Mouse (Mus musculus) kidney, adult 10 weeks (tissue): Measurements from ENCODE around the gene Tmem263. TPM values are rescaled to one million over a fixed set of nuclear protein-coding genes. Genes with fewer than 3 reads are reported as not detected.

Experiments
- polyA plus RNA-seq: library from polyadenylated mRNA; stranded (reverse); fragments of 350-450 nt; fragmentation: Illumina TruSeq; extraction: RNeasy Lipid Tissue Mini Kit (QIAGEN cat#74804); gene quantifications from one replicate; pipeline ENCODE4 v1.2.3, GENCODE M21; 2014; ENCODE audit warnings: low read depth, low replicate concordance

The Tmem263 gene
- polyA plus RNA-seq: 18.7 TPM

DNA sequence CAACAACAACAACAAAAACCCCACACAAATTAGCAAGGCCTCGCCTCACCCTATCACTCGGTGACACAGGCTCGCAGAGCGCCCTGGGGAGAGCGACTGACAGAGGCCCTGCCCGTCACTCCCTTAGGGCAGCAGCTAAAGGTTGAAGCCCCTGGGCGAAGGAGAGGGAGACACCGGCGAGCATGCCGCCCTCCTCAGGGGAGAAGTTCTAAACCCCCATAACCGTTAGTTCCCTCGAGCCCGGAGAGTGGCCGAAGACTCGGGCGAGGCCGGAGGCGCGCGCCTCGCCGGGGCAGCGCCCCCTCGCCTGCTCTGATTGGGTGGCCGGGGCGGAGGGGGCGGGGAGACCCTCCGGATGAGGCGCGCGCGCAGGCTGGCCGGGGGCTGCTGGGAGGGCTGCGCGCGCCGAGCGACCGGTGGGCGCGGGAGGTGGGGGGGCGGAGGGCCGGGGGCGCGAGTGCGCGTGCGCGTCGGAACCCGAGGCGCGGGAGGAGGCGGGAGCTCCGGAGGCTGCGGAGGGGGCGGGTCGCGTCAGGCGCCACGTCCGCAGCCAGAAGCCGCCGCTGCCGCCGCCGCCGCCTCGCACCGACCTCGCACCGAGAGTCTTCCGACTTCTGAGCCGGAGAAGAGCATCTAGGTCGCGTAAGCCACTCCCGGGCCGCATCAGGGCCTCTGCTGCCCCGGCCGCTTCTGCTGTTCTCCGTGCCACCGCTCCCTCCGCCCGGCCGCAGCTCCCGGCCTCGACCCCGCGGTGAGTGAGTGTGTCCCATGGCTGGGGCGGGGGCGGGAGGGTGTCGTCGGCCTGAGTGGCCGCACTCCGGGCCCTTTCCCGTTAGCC is at the start of gene Tmem263, which contains the start of gene Fhl4:
Tmem263 (plus strand) TSS at position 381 of the 838 bp plus-strand sequence.
Fhl4 (minus strand) TSS at position 249 of the 838 bp plus-strand sequence.

DNA sequence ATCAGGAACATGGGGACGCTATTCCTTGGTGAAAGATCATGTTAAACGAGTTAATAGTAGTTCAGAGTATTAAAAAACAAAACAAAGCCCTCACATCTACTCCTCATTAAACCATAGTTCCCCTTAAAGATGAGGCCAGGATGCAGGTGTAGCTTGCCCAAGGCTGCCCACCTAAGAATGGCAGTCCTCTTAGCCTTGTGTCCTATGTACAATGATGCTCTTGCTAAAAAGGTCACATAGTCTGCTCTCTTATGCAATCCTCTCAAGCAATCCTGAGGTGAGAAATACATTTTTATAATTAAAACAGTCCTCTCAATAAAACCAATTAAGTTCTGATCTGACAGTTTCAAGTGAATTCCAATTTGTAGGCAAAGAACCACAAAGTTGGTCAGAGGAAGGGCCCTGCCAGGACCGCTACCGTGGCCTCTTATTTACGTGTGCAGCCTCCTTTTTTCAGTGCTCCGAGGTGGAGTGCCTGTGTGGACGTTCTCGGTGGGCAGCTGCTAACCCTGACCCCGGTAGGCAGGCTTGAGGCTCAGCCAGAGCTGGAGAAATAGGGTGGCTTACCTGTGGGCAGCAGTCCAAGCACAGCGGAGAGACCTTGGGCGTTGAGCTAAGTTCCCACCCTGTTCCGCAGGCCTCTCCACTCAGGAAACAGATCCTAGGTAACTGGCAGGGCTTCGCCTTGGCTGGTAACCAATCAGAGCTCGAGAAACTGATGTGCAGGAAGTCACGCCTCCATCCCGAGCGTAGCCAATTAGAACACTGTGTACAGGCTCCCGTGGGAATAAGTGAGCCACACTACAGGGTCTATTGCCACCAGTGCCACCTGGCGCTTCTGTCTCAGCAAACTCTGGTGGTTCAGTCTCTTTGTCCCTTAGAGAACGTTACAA is 25.2 kb downstream of the Tmem263 start, which contains the start of gene Mterf2:
Mterf2 (minus strand) TSS at position 633 of the 893 bp plus-strand sequence.

Other genes with a start within 250 kb of the Tmem263 start
- gene Ric8b, start 185.0 kb upstream of the Tmem263 start, polyA plus RNA-seq: 36.1 TPM
- 0.65 TPM for gene Fhl4, start 132 bp upstream of the Tmem263 start, polyA plus RNA-seq
- 30.0 TPM for gene Mterf2, start 25.4 kb downstream of the Tmem263 start, polyA plus RNA-seq
- 7.4 TPM for gene Cry1, start 82.4 kb downstream of the Tmem263 start, polyA plus RNA-seq